Mouse (Mus musculus) adrenal gland, postnatal 10 days (tissue): ENCODE results near the gene Arhgap10. TPM values are rescaled to one million over a fixed set of nuclear protein-coding genes. Genes with fewer than 3 reads are reported as not detected.
"Not testable (repeated sequence)": the region's sequence is repeated elsewhere in the genome, so short reads cannot be mapped to it uniquely, and the experiment has no call there.

ENCODE experiments used
- DNase-seq: peaks from one replicate; pipeline ENCODE4 v3.0.0; 2021; ENCODE audit warnings: mixed read lengths
- total RNA-seq, 2 experiments: library from RNA; stranded (reverse); gene quantifications; 2 replicates each; pipeline ENCODE4 v1.2.3; 2021

The Arhgap10 gene
- total RNA-seq, 2 experiments from 2014 or later: 20.9 to 29.4 TPM

- no peak for DNase-seq
These were observed 175.6 kb downstream of the Arhgap10 start for GRCm38 (mm10) chr8:77342144-77342543.

- DNase-seq: no peak
These were observed 176.4 kb downstream of the Arhgap10 start for GRCm38 (mm10) chr8:77341329-77341728.

- no peak for DNase-seq
These were observed 177.6 kb downstream of the Arhgap10 start for GRCm38 (mm10) chr8:77340046-77340747.

GRCm38 (mm10) chr8:77337272-77337671 lies 180.5 kb downstream of the Arhgap10 start:
- no peak for DNase-seq

- DNase-seq: no peak
These were observed 186.6 kb downstream of the Arhgap10 start for GRCm38 (mm10) chr8:77331180-77331579.

GRCm38 (mm10) chr8:77330304-77330703 lies 187.4 kb downstream of the Arhgap10 start:
- no peak for DNase-seq

- DNase-seq: no peak
These were observed 188.0 kb downstream of the Arhgap10 start for GRCm38 (mm10) chr8:77329783-77330182.

- DNase-seq: no peak
These were observed 189.3 kb downstream of the Arhgap10 start for GRCm38 (mm10) chr8:77328473-77328872.

GRCm38 (mm10) chr8:77327326-77327725 lies 190.4 kb downstream of the Arhgap10 start:
- no peak for DNase-seq

- DNase-seq: not testable (repeated sequence)
These were observed 195.0 kb downstream of the Arhgap10 start for GRCm38 (mm10) chr8:77322727-77323126.

GRCm38 (mm10) chr8:77321901-77322300 lies 195.9 kb downstream of the Arhgap10 start:
- no peak for DNase-seq

- no peak for DNase-seq
These were observed 199.2 kb downstream of the Arhgap10 start for GRCm38 (mm10) chr8:77318590-77318989.

- no peak for DNase-seq
These were observed 200.0 kb downstream of the Arhgap10 start for GRCm38 (mm10) chr8:77317771-77318170.

- no peak for DNase-seq
These were observed 204.8 kb downstream of the Arhgap10 start for GRCm38 (mm10) chr8:77313003-77313402.

GRCm38 (mm10) chr8:77311762-77312161 lies 206.0 kb downstream of the Arhgap10 start:
- DNase-seq: no peak

- DNase-seq: no peak
These were observed 207.2 kb downstream of the Arhgap10 start for GRCm38 (mm10) chr8:77310541-77310940.

- peak; percentile 47 for DNase-seq
These were observed 207.7 kb downstream of the Arhgap10 start for GRCm38 (mm10) chr8:77310026-77310425.

GRCm38 (mm10) chr8:77294599-77294998 lies 223.2 kb downstream of the Arhgap10 start:
- DNase-seq: no peak

GRCm38 (mm10) chr8:77292649-77293048 lies 225.1 kb downstream of the Arhgap10 start:
- DNase-seq: no peak

GRCm38 (mm10) chr8:77292120-77292519 lies 225.6 kb downstream of the Arhgap10 start:
- no peak for DNase-seq

- DNase-seq: no peak
These were observed 229.3 kb downstream of the Arhgap10 start for GRCm38 (mm10) chr8:77288492-77288891.

- DNase-seq: no peak
These were observed 229.7 kb downstream of the Arhgap10 start for GRCm38 (mm10) chr8:77288065-77288464.

GRCm38 (mm10) chr8:77284473-77284872 lies 233.3 kb downstream of the Arhgap10 start:
- no peak for DNase-seq

- no peak for DNase-seq
These were observed 235.0 kb downstream of the Arhgap10 start for GRCm38 (mm10) chr8:77282605-77283236.
